Mouse (Mus musculus) kidney, embryonic 14.5 days (tissue): Measurements from ENCODE around the gene Igsf21. TPM values are rescaled to one million over a fixed set of nuclear protein-coding genes. Genes with fewer than 3 reads are reported as not detected.

Experiments used
- ATAC-seq: fragments of 200-750 bp; cut with Nextera tagmentation; 2 replicates; pipeline ENCODE4 v1.8.0; 2017; ENCODE audit warnings: moderate number of reproducible peaks, mild to moderate bottlenecking, moderate TSS enrichment, moderate library complexity; ENCODE audit not compliant: low FRiP score, low TSS enrichment
- H3K27ac ChIP-seq: fragments of 300-500 bp; sonication (generic); 2 replicates; pipeline ENCODE4 v1.5.1; 2014; ENCODE audit warnings: low read depth, mild to moderate bottlenecking, low read length, moderate library complexity, mixed read lengths
- H3K27me3 ChIP-seq: fragments of 300-500 bp; sonication (generic); 2 replicates; pipeline ENCODE4 v1.6.1; 2014; ENCODE audit warnings: mild to moderate bottlenecking, low read length; ENCODE audit not compliant: control insufficient read depth, insufficient read depth
- H3K36me3 ChIP-seq: fragments of 300-500 bp; sonication (generic); 2 replicates; pipeline ENCODE4 v1.6.1; 2014; ENCODE audit warnings: low read length, mixed read lengths; ENCODE audit not compliant: control insufficient read depth, insufficient read depth
- H3K4me1 ChIP-seq: fragments of 300-500 bp; sonication (generic); 2 replicates; pipeline ENCODE4 v1.6.1; 2014; ENCODE audit warnings: low read length, mixed read lengths; ENCODE audit not compliant: control insufficient read depth, insufficient read depth
- H3K4me2 ChIP-seq: fragments of 300-500 bp; sonication (generic); replicated peaks from 2 replicates; pipeline ENCODE4 v1.6.1; 2014; ENCODE audit warnings: low read depth, mild to moderate bottlenecking, low read length
- H3K4me3 ChIP-seq: fragments of 300-500 bp; sonication (generic); 2 replicates; pipeline ENCODE4 v1.5.1; 2014; ENCODE audit warnings: mild to moderate bottlenecking, low read length
- H3K9ac ChIP-seq: fragments of 300-500 bp; sonication (generic); 2 replicates; pipeline ENCODE4 v1.6.1; 2014; ENCODE audit warnings: low read depth, mild to moderate bottlenecking, low read length, moderate library complexity
- H3K9me3 ChIP-seq: fragments of 300-500 bp; sonication (generic); 2 replicates; pipeline ENCODE4 v1.6.1; 2016; ENCODE audit warnings: low read length; ENCODE audit not compliant: control insufficient read depth
- WGBS: fragments of 180-500 bp; shearing (Covaris S2); extraction: QIAGEN DNeasy Blood & Tissue Kit; methylation state at CpG from one replicate; pipeline ENCODE4 v1.1.7; 2014; 5-methylcytosine and 5-hydroxymethylcytosine counted together
- polyA plus RNA-seq: library from polyadenylated mRNA; unstranded; fragments of >200 nt; fragmentation: Nextera tagmentation; extraction: Ambion mirVana; gene quantifications from 2 replicates; pipeline ENCODE4 v1.2.1, GENCODE M21; 2014

Gene Igsf21
- polyA plus RNA-seq, 1 experiment from 2014 or later: 0.91 TPM

GRCm38 (mm10) chr4:140143884-140144525 is 102.6 kb downstream of the Igsf21 start:
- WGBS: 93% methylated on average over 10 of the region's 10 CpGs
- Histone ChIP-seq H3K4me2 (no peak overlapping the region), H3K4me3 (no peak overlapping the region), H3K9me3 (no peaks in the 10 kb centered on the region), H3K27ac (no peak overlapping the region), H3K4me1 (no peaks in the 10 kb centered on the region), H3K27me3 (no peaks in the 10 kb centered on the region), H3K9ac (no peak overlapping the region), H3K36me3 (no peaks in the 10 kb centered on the region)
- ATAC-seq: no peak

- Histone ChIP-seq H3K4me1 (no peaks in the 10 kb centered on the region), H3K27ac (no peak overlapping the region), H3K27me3 (no peaks in the 10 kb centered on the region), H3K36me3 (no peaks in the 10 kb centered on the region), H3K9me3 (no peaks in the 10 kb centered on the region), H3K9ac (no peak overlapping the region), H3K4me3 (no peak overlapping the region), H3K4me2 (no peak overlapping the region)
- ATAC-seq: no peak
- WGBS: 95% methylated on average over 6 of the region's 6 CpGs
Observed at GRCm38 (mm10) chr4:140143178-140143577, 103.4 kb downstream of the Igsf21 start.

GRCm38 (mm10) chr4:140140485-140140884 is 106.1 kb downstream of the Igsf21 start:
- Histone ChIP-seq H3K9ac (no peak overlapping the region), H3K9me3 (no peaks in the 10 kb centered on the region), H3K4me2 (no peak overlapping the region), H3K4me3 (no peak overlapping the region), H3K27me3 (no peaks in the 10 kb centered on the region), H3K36me3 (no peaks in the 10 kb centered on the region), H3K4me1 (no peaks in the 10 kb centered on the region), H3K27ac (no peak overlapping the region)
- 66% methylated on average over 9 of the region's 9 CpGs for WGBS
- ATAC-seq: no peak

- Histone ChIP-seq H3K4me1 (no peaks in the 10 kb centered on the region), H3K9me3 (no peaks in the 10 kb centered on the region), H3K9ac (no peak overlapping the region), H3K27ac (no peak overlapping the region), H3K27me3 (no peaks in the 10 kb centered on the region), H3K4me3 (no peak overlapping the region), H3K4me2 (no peak overlapping the region), H3K36me3 (no peaks in the 10 kb centered on the region)
- WGBS: 46% methylated on average over 5 of the region's 5 CpGs
- ATAC-seq: no peak
Observed at GRCm38 (mm10) chr4:140138846-140139245, 107.7 kb downstream of the Igsf21 start.

- no peak overlapping the region for H3K4me2 ChIP-seq
- H3K9me3 ChIP-seq: no peaks in the 10 kb centered on the region
- no peaks in the 10 kb centered on the region for H3K27me3 ChIP-seq
- 0 out of 2 replicates have a peak, but pooled peaks cover 5% of the 10 kb centered on the region for H3K4me1 ChIP-seq
- H3K9ac ChIP-seq: no peak overlapping the region
- ATAC-seq: no peak
- WGBS: 31% methylated on average over 9 of the region's 9 CpGs
- H3K4me3 ChIP-seq: no peak overlapping the region
- H3K36me3 ChIP-seq: no peaks in the 10 kb centered on the region
- H3K27ac ChIP-seq: no peak overlapping the region
Observed at GRCm38 (mm10) chr4:140131625-140132321, 114.8 kb downstream of the Igsf21 start.

- Histone ChIP-seq H3K9ac (no peak overlapping the region), H3K36me3 (no peaks in the 10 kb centered on the region), H3K4me1 (0 out of 2 replicates have a peak, but pooled peaks cover 5% of the 10 kb centered on the region), H3K4me3 (no peak overlapping the region), H3K27ac (no peak overlapping the region), H3K9me3 (no peaks in the 10 kb centered on the region), H3K27me3 (no peaks in the 10 kb centered on the region), H3K4me2 (no peak overlapping the region)
- 3% methylated on average over 5 of the region's 5 CpGs for WGBS
- ATAC-seq: 0 out of 2 replicates have a peak, but pooled peaks have one; percentile 53
Observed at GRCm38 (mm10) chr4:140131201-140131600, 115.4 kb downstream of the Igsf21 start.

GRCm38 (mm10) chr4:140129553-140130275 is 116.9 kb downstream of the Igsf21 start:
- Histone ChIP-seq H3K36me3 (no peaks in the 10 kb centered on the region), H3K27me3 (no peaks in the 10 kb centered on the region), H3K9ac (no peak overlapping the region), H3K27ac (no peak overlapping the region), H3K9me3 (no peaks in the 10 kb centered on the region), H3K4me1 (0 out of 2 replicates have a peak, but pooled peaks cover 5% of the 10 kb centered on the region), H3K4me3 (no peak overlapping the region), H3K4me2 (no peak overlapping the region)
- 66% methylated on average over 12 of the region's 12 CpGs for WGBS
- ATAC-seq: no peak

GRCm38 (mm10) chr4:140128116-140128515 is 118.5 kb downstream of the Igsf21 start:
- WGBS: 74% methylated on average over 11 of the region's 11 CpGs
- H3K27me3 ChIP-seq: no peaks in the 10 kb centered on the region
- no peak overlapping the region for H3K27ac ChIP-seq
- no peak overlapping the region for H3K9ac ChIP-seq
- H3K4me3 ChIP-seq: no peak overlapping the region
- no peaks in the 10 kb centered on the region for H3K36me3 ChIP-seq
- no peak for ATAC-seq
- no peak overlapping the region for H3K4me2 ChIP-seq
- H3K4me1 ChIP-seq: 0 out of 2 replicates have a peak, but pooled peaks cover 5% of the 10 kb centered on the region
- H3K9me3 ChIP-seq: no peaks in the 10 kb centered on the region

GRCm38 (mm10) chr4:140125806-140126205 is 120.8 kb downstream of the Igsf21 start:
- no peak overlapping the region for H3K4me2 ChIP-seq
- no peaks in the 10 kb centered on the region for H3K27me3 ChIP-seq
- 83% methylated on average over 7 of the region's 7 CpGs for WGBS
- H3K4me3 ChIP-seq: no peak overlapping the region
- no peak overlapping the region for H3K27ac ChIP-seq
- no peaks in the 10 kb centered on the region for H3K36me3 ChIP-seq
- 0 out of 2 replicates have a peak, but pooled peaks cover 1% of the 10 kb centered on the region for H3K4me1 ChIP-seq
- ATAC-seq: no peak
- no peaks in the 10 kb centered on the region for H3K9me3 ChIP-seq
- H3K9ac ChIP-seq: no peak overlapping the region
